Mouse (Mus musculus): ENCODE results near the gene Pax3.

Gene Pax3

GRCm38 (mm10) chr1:78198319-78198940 lies 1.5 kb upstream of the Pax3 start:
- no peak for DNase-seq (ENCODE audit: low spot score)

GRCm38 (mm10) chr1:78197351-78198234 lies 659 bp upstream of the Pax3 start:
- no peak for DNase-seq (ENCODE audit: low spot score)

GRCm38 (mm10) chr1:78195771-78196712 lies 892 bp downstream of the Pax3 start:
- DNase-seq (ENCODE audit: low spot score) = no peak

GRCm38 (mm10) chr1:78195145-78195544 lies 1.8 kb downstream of the Pax3 start:
- DNase-seq (ENCODE audit: low spot score) = no peak

GRCm38 (mm10) chr1:78194381-78195047 lies 2.4 kb downstream of the Pax3 start:
- DNase-seq (ENCODE audit: low spot score) = no peak

- no peak for DNase-seq (ENCODE audit: low spot score)
Measured at GRCm38 (mm10) chr1:78193465-78193991, 3.4 kb downstream of the Pax3 start.

GRCm38 (mm10) chr1:78192746-78193464 lies 4.0 kb downstream of the Pax3 start:
- DNase-seq (ENCODE audit: low spot score) = no peak

GRCm38 (mm10) chr1:78192217-78192735 lies 4.7 kb downstream of the Pax3 start:
- no peak for DNase-seq (ENCODE audit: low spot score)

GRCm38 (mm10) chr1:78191761-78192160 lies 5.2 kb downstream of the Pax3 start:
- DNase-seq (ENCODE audit: low spot score) = no peak

GRCm38 (mm10) chr1:78191331-78191730 lies 5.6 kb downstream of the Pax3 start:
- no peak for DNase-seq (ENCODE audit: low spot score)

GRCm38 (mm10) chr1:78190386-78191111 lies 6.4 kb downstream of the Pax3 start:
- DNase-seq (ENCODE audit: low spot score) = no peak

- DNase-seq (ENCODE audit: low spot score) = no peak
Measured at GRCm38 (mm10) chr1:78189501-78190345, 7.2 kb downstream of the Pax3 start.

GRCm38 (mm10) chr1:78189016-78189415 lies 7.9 kb downstream of the Pax3 start:
- DNase-seq (ENCODE audit: low spot score) = no peak

- DNase-seq (ENCODE audit: low spot score) = no peak
Measured at GRCm38 (mm10) chr1:78188299-78188698, 8.6 kb downstream of the Pax3 start.

- no peak for DNase-seq (ENCODE audit: low spot score)
Measured at GRCm38 (mm10) chr1:78187788-78188173, 9.2 kb downstream of the Pax3 start.

- DNase-seq (ENCODE audit: low spot score) = no peak
Measured at GRCm38 (mm10) chr1:78187122-78187787, 9.7 kb downstream of the Pax3 start.

GRCm38 (mm10) chr1:78182954-78183353 lies 14.0 kb downstream of the Pax3 start:
- no peak for DNase-seq (ENCODE audit: low spot score)

GRCm38 (mm10) chr1:78181882-78182281 lies 15.1 kb downstream of the Pax3 start:
- DNase-seq (ENCODE audit: low spot score) = no peak
